Mouse (Mus musculus) liver, adult 2 months (tissue): ENCODE results near the gene Mex3b.

ENCODE experiments used
- CTCF ChIP-seq: fragments of 200-500 bp; IDR thresholded peaks from 2 replicates; pipeline ENCODE4 v1.5.1; 2011; ENCODE audit warnings: low read depth, low read length, control low read depth
- POLR2A ChIP-seq: fragments of 200-500 bp; IDR thresholded peaks from 2 replicates; pipeline ENCODE4 v1.6.1; 2011; ENCODE audit warnings: low read length, control low read depth; ENCODE audit not compliant: insufficient read depth; ENCODE audit errors: extremely low read depth

GRCm38 (mm10) chr7:82911501-82911900 is 44.4 kb downstream of the Mex3b start:
- TF ChIP-seq POLR2A = no peak
- no peak for TF ChIP-seq CTCF
